Comparison of ENCODE assay signal across 35 mouse cellular contexts in genomic region chr13:15890794-15891193, GRCm38 (mm10).
"Had no signal": no experiment of that assay in that cellular context is flagged by ENCODE, and none has a peak within 500 bp of the region (broad histone marks: within the 10 kb centered on the region; RNA-seq: fewer than 3 reads in every experiment).

No protein-coding gene starts in this region.

- DNase-seq: heart, postnatal 10 days; heart, postnatal 14 days; heart, postnatal 36 days; heart, postnatal 4 days; kidney, adult 11 months; kidney, adult 18-20 months; kidney, adult 2 months; kidney, adult 8-10 months; kidney, adult 9 months; kidney, postnatal 10 days; kidney, postnatal 14 days; kidney, postnatal 25 days; kidney, postnatal 36 days; kidney, postnatal 4 days; layer of hippocampus, adult 9-11 months; layer of hippocampus, postnatal 36 days had no signal

- H3K36me3 ChIP-seq: heart, embryonic 10.5 days; heart, embryonic 12.5 days; heart, embryonic 13.5 days; heart, embryonic 15.5 days; hindbrain, embryonic 10.5 days; hindbrain, embryonic 12.5 days; hindbrain, embryonic 13.5 days; hindbrain, embryonic 15.5 days; intestine, embryonic 15.5 days; kidney, embryonic 15.5 days had no signal

- H3K4me2 ChIP-seq: heart, embryonic 11.5 days; heart, embryonic 12.5 days; heart, embryonic 13.5 days; heart, embryonic 15.5 days; hindbrain, embryonic 12.5 days; hindbrain, embryonic 13.5 days; hindbrain, embryonic 14.5 days; hindbrain, embryonic 15.5 days; intestine, embryonic 15.5 days; kidney, embryonic 15.5 days had no signal

- ATAC-seq: hindbrain, embryonic 16.5 days; hindbrain, postnatal 0 days; inflammation-experienced regulatory T-cells, adult 6 months; intestine, embryonic 15.5 days; intestine, embryonic 16.5 days; intestine, postnatal 0 days had no signal

- H3K4me1 ChIP-seq: heart, embryonic 10.5 days; heart, embryonic 12.5 days; heart, embryonic 13.5 days; heart, embryonic 15.5 days; hindbrain, embryonic 10.5 days; hindbrain, embryonic 12.5 days; hindbrain, embryonic 13.5 days; hindbrain, embryonic 15.5 days; intestine, embryonic 15.5 days; kidney, embryonic 15.5 days had no signal

- H3K27me3 ChIP-seq: heart, embryonic 12.5 days; heart, embryonic 13.5 days; heart, embryonic 15.5 days; hindbrain, embryonic 12.5 days; hindbrain, embryonic 13.5 days; hindbrain, embryonic 15.5 days; intestine, embryonic 15.5 days; kidney, embryonic 15.5 days had no signal

- H3K9ac ChIP-seq: heart, embryonic 12.5 days; heart, embryonic 13.5 days; heart, embryonic 15.5 days; hindbrain, embryonic 12.5 days; hindbrain, embryonic 13.5 days; hindbrain, embryonic 14.5 days; hindbrain, embryonic 15.5 days; intestine, embryonic 15.5 days; kidney, embryonic 15.5 days had no signal

- H3K4me3 ChIP-seq: heart, embryonic 10.5 days; heart, embryonic 12.5 days; heart, embryonic 13.5 days; heart, embryonic 15.5 days; hindbrain, embryonic 10.5 days; hindbrain, embryonic 12.5 days; hindbrain, embryonic 13.5 days; hindbrain, embryonic 15.5 days; intestine, embryonic 15.5 days; kidney, embryonic 15.5 days; layer of hippocampus, adult 2 months had no signal

- H3K27ac ChIP-seq: heart, embryonic 10.5 days; heart, embryonic 13.5 days; heart, embryonic 15.5 days; hindbrain, embryonic 10.5 days; hindbrain, embryonic 12.5 days; hindbrain, embryonic 13.5 days; hindbrain, embryonic 14.5 days; hindbrain, embryonic 15.5 days; hindbrain, postnatal 0 days; intestine, embryonic 15.5 days; kidney, embryonic 15.5 days; kidney, postnatal 0 days; layer of hippocampus, adult 2 months had no signal

- H3K9me3 ChIP-seq: heart, embryonic 10.5 days; heart, embryonic 12.5 days; heart, embryonic 13.5 days; heart, embryonic 15.5 days; hindbrain, embryonic 10.5 days; hindbrain, embryonic 12.5 days; hindbrain, embryonic 13.5 days; hindbrain, embryonic 15.5 days; intestine, embryonic 15.5 days; kidney, embryonic 15.5 days had no signal
